Mouse (Mus musculus): ENCODE results near the gene Crim1. TPM values are rescaled to one million over a fixed set of nuclear protein-coding genes. Genes with fewer than 3 reads are reported as not detected.
A peak's percentile ranks its signal among the peaks of the same experiment; 100 is the strongest.

The Crim1 gene
- polyA plus RNA-seq, 1 experiment = 36.1 TPM

GRCm38 (mm10) chr17:78331438-78331837 is 131.4 kb downstream of the Crim1 start:
- Histone ChIP-seq H3K27me3 (ENCODE audit: control insufficient read depth, insufficient read depth, low read length) (no peaks in the 10 kb centered on the region), H3K4me3 (ENCODE audit: low read depth, low read length) (no peak overlapping the region), H3K4me1 (ENCODE audit: control insufficient read depth, insufficient read depth, insufficient read length, low read length) (no peaks in the 10 kb centered on the region), H3K36me3 (ENCODE audit: control insufficient read depth, insufficient read depth, low read length) (peaks cover 9% of the 10 kb centered on the region), H3K27ac (ENCODE audit: insufficient read depth, low read depth, low read length) (no peak overlapping the region)
- TF ChIP-seq POLR2A (IDR thresholded peaks at IDR 0.05; ENCODE audit: low read depth, low read length) (no peak), CTCF (IDR thresholded peaks at IDR 0.05; ENCODE audit: extremely low read depth, insufficient read length, insufficient replicate concordance, low read depth, low read length) (no peak)
- 80% methylated on average over 8 of the region's 8 CpGs for WGBS

- Histone ChIP-seq H3K27ac (ENCODE audit: insufficient read depth, low read depth, low read length) (no peak overlapping the region), H3K27me3 (ENCODE audit: control insufficient read depth, insufficient read depth, low read length) (no peaks in the 10 kb centered on the region), H3K4me1 (ENCODE audit: control insufficient read depth, insufficient read depth, insufficient read length, low read length) (no peaks in the 10 kb centered on the region), H3K36me3 (ENCODE audit: control insufficient read depth, insufficient read depth, low read length) (peaks cover 12% of the 10 kb centered on the region), H3K4me3 (ENCODE audit: low read depth, low read length) (no peak overlapping the region)
- TF ChIP-seq POLR2A (IDR thresholded peaks at IDR 0.05; ENCODE audit: low read depth, low read length) (no peak), CTCF (IDR thresholded peaks at IDR 0.05; ENCODE audit: extremely low read depth, insufficient read length, insufficient replicate concordance, low read depth, low read length) (no peak)
- WGBS = 93% methylated on average over 10 of the region's 10 CpGs
These were observed 133.2 kb downstream of the Crim1 start for GRCm38 (mm10) chr17:78333275-78333674.

DNA sequence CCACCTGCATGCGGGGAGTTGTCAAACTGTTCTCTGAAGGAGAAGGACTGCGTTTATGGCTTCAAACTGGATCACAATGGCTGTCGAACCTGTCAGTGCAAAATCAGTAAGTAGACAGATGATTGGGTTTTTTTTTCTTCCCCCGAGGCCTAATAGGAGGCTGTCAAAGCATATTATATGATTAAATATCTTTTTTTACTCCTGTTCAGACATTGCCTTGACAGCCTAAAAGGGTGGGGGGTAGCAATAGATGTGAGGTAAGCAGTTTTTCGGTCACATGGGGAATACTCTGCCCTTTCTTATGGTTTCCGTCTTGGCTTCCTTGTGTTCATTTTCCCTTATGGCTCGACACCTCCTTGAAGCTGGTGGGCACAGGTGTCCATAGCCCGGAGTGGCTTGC is 135.2 kb downstream of the Crim1 start:
- 93% methylated on average over 8 of the region's 8 CpGs for WGBS
- peaks cover 8% of the 10 kb centered on the region; the same call in 1 of the 2 replicates for H3K4me1 ChIP-seq (ENCODE audit: control insufficient read depth, insufficient read depth, insufficient read length, low read length)
- peaks cover 12% of the 10 kb centered on the region for H3K36me3 ChIP-seq (ENCODE audit: control insufficient read depth, insufficient read depth, low read length)
- no peaks in the 10 kb centered on the region for H3K27me3 ChIP-seq (ENCODE audit: control insufficient read depth, insufficient read depth, low read length)
- TF ChIP-seq POLR2A (IDR thresholded peaks at IDR 0.05; ENCODE audit: low read depth, low read length) = no peak
- TF ChIP-seq CTCF (IDR thresholded peaks at IDR 0.05; ENCODE audit: extremely low read depth, insufficient read length, insufficient replicate concordance, low read depth, low read length) = no peak
- H3K4me3 ChIP-seq (ENCODE audit: low read depth, low read length) = no peak overlapping the region
- no peak overlapping the region for H3K27ac ChIP-seq (ENCODE audit: insufficient read depth, low read depth, low read length)

DNA sequence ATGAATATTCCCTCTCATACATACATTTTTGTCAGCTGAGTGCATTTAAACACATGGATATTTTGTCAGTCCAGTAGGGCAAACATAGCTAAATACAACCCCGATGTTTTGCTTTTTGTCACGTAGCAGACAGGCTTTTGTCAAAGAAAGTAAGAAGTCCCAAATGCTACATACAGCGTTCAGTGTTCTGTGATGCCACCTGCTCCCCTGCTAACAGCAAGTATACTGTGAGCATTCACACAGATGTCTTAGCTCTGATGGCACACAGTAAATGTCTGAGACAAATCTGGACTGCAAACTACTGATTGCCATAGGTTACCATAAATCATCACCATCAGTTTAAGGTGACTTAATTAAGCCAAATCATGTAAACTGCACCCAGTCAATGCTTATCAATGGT is 143.6 kb downstream of the Crim1 start:
- Histone ChIP-seq H3K27me3 (ENCODE audit: control insufficient read depth, insufficient read depth, low read length) (no peaks in the 10 kb centered on the region), H3K4me3 (ENCODE audit: low read depth, low read length) (no peak overlapping the region), H3K36me3 (ENCODE audit: control insufficient read depth, insufficient read depth, low read length) (peaks cover 11% of the 10 kb centered on the region), H3K4me1 (ENCODE audit: control insufficient read depth, insufficient read depth, insufficient read length, low read length) (peaks cover 10% of the 10 kb centered on the region; the same call in 1 of the 2 replicates), H3K27ac (ENCODE audit: insufficient read depth, low read depth, low read length) (no peak overlapping the region)
- no peak for TF ChIP-seq POLR2A (IDR thresholded peaks at IDR 0.05; ENCODE audit: low read depth, low read length)
- no peak for TF ChIP-seq CTCF (IDR thresholded peaks at IDR 0.05; ENCODE audit: extremely low read depth, insufficient read length, insufficient replicate concordance, low read depth, low read length)
- WGBS = 94% methylated on average over 3 of the region's 3 CpGs

DNA sequence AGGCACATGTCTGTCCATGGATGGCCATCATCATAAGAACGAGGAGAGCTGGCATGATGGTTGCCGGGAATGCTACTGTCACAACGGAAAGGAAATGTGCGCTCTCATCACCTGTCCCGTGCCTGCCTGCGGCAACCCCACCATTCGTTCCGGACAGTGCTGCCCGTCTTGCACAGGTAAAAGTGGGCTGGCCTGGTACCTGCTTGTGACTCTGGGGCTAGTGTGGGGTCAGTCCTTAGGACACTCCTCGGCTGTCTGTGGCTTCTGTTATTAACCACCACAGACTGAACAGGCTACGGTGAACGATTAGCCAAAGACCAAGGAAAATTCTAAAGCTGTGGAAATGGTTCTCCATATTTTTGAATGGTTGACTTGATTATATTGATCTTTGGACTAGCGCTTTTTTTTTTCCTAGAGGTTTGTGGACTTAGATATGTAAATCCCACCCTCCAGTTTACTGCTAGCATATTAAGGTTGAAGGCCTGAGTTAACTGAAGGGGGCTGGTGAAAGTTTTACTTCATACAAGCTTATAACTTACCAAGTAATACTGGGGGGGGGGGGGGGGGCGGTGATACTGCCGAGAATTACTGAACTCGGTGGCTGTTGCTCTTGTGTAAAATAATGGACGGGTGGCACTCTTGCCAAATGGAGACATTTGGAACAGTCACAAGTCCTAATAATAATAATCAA is 147.2 kb downstream of the Crim1 start:
- no peaks in the 10 kb centered on the region for H3K27me3 ChIP-seq (ENCODE audit: control insufficient read depth, insufficient read depth, low read length)
- 93% methylated on average over 17 of the region's 17 CpGs for WGBS
- H3K36me3 ChIP-seq (ENCODE audit: control insufficient read depth, insufficient read depth, low read length) = peaks cover 18% of the 10 kb centered on the region
- TF ChIP-seq POLR2A (IDR thresholded peaks at IDR 0.05; ENCODE audit: low read depth, low read length) (no peak), CTCF (IDR thresholded peaks at IDR 0.05; ENCODE audit: extremely low read depth, insufficient read length, insufficient replicate concordance, low read depth, low read length) (no peak)
- no peak overlapping the region for H3K4me3 ChIP-seq (ENCODE audit: low read depth, low read length)
- H3K27ac ChIP-seq (ENCODE audit: insufficient read depth, low read depth, low read length) = no peak overlapping the region
- H3K4me1 ChIP-seq (ENCODE audit: control insufficient read depth, insufficient read depth, insufficient read length, low read length) = peaks cover 5% of the 10 kb centered on the region

GRCm38 (mm10) chr17:78351676-78352499 is 151.8 kb downstream of the Crim1 start:
- WGBS = 71% methylated on average over 12 of the region's 12 CpGs
- H3K27me3 ChIP-seq (ENCODE audit: control insufficient read depth, insufficient read depth, low read length) = no peaks in the 10 kb centered on the region
- H3K36me3 ChIP-seq (ENCODE audit: control insufficient read depth, insufficient read depth, low read length) = peaks cover 16% of the 10 kb centered on the region
- no peak overlapping the region for H3K4me3 ChIP-seq (ENCODE audit: low read depth, low read length)
- H3K27ac ChIP-seq (ENCODE audit: insufficient read depth, low read depth, low read length) = peak overlapping the region; percentile 23; the same call in 1 of the 2 replicates
- H3K4me1 ChIP-seq (ENCODE audit: control insufficient read depth, insufficient read depth, insufficient read length, low read length) = peaks cover 5% of the 10 kb centered on the region
- no peak for TF ChIP-seq POLR2A (IDR thresholded peaks at IDR 0.05; ENCODE audit: low read depth, low read length)
- TF ChIP-seq CTCF (IDR thresholded peaks at IDR 0.05; ENCODE audit: extremely low read depth, insufficient read length, insufficient replicate concordance, low read depth, low read length) = no peak

DNA sequence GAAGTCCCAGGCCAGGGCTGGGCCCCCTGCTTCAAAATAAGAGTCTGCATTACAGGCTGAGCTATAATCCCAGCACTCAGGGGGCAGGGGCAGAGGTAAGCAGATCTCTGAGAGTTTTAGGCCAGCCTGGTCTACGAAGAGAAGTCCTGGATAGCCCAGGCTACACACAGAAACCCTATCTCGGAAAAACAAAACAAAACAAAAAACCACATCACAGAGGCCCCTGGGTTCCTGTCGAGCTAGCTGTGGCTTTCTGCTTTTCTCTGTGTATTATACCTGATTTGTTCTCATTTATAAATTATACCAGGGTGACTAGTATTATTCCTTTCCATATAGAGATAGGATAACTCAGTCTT is 152.4 kb downstream of the Crim1 start:
- H3K4me1 ChIP-seq (ENCODE audit: control insufficient read depth, insufficient read depth, insufficient read length, low read length) = peaks cover 5% of the 10 kb centered on the region
- WGBS = 78% methylated on average over 3 of the region's 3 CpGs
- H3K4me3 ChIP-seq (ENCODE audit: low read depth, low read length) = no peak overlapping the region
- H3K27me3 ChIP-seq (ENCODE audit: control insufficient read depth, insufficient read depth, low read length) = no peaks in the 10 kb centered on the region
- peak overlapping the region; percentile 23; the same call in 1 of the 2 replicates for H3K27ac ChIP-seq (ENCODE audit: insufficient read depth, low read depth, low read length)
- H3K36me3 ChIP-seq (ENCODE audit: control insufficient read depth, insufficient read depth, low read length) = peaks cover 13% of the 10 kb centered on the region
- TF ChIP-seq POLR2A (IDR thresholded peaks at IDR 0.05; ENCODE audit: low read depth, low read length) (no peak), CTCF (IDR thresholded peaks at IDR 0.05; ENCODE audit: extremely low read depth, insufficient read length, insufficient replicate concordance, low read depth, low read length) (no peak)

All from small intestine, adult 2 months (tissue).